Mouse (Mus musculus) kidney, embryonic 15.5 days (tissue): ENCODE measurements around the gene Alox5ap. TPM values are rescaled to one million over a fixed set of nuclear protein-coding genes. Genes with fewer than 3 reads are reported as not detected.

Experiments used
- ATAC-seq: fragments of 200-750 bp; cut with Nextera tagmentation; replicated peaks from 2 replicates; pipeline ENCODE4 v1.8.0; 2017; ENCODE audit warnings: moderate TSS enrichment; ENCODE audit not compliant: low FRiP score
- H3K27ac ChIP-seq: fragments of 300-500 bp; sonication (generic); 2 replicates; pipeline ENCODE4 v1.5.1; 2015; ENCODE audit warnings: mild to moderate bottlenecking, inconsistent platforms
- H3K27me3 ChIP-seq: fragments of 300-500 bp; sonication (generic); 2 replicates; pipeline ENCODE4 v1.6.1; 2015; ENCODE audit warnings: inconsistent platforms
- H3K36me3 ChIP-seq: fragments of 300-500 bp; sonication (generic); 2 replicates; pipeline ENCODE4 v1.6.1; 2015; ENCODE audit warnings: inconsistent platforms
- H3K4me1 ChIP-seq: fragments of 300-500 bp; sonication (generic); 2 replicates; pipeline ENCODE4 v1.6.1; 2015; ENCODE audit warnings: inconsistent platforms
- H3K4me2 ChIP-seq: fragments of 300-500 bp; sonication (generic); 2 replicates; pipeline ENCODE4 v1.6.1; 2015; ENCODE audit warnings: moderate library complexity, mild to moderate bottlenecking, inconsistent platforms
- H3K4me3 ChIP-seq: fragments of 300-500 bp; sonication (generic); replicated peaks from 2 replicates; pipeline ENCODE4 v1.5.1; 2015; ENCODE audit warnings: mild to moderate bottlenecking, inconsistent platforms
- H3K9ac ChIP-seq: fragments of 300-500 bp; sonication (generic); 2 replicates; pipeline ENCODE4 v1.6.1; 2015; ENCODE audit warnings: mild to moderate bottlenecking, inconsistent platforms
- H3K9me3 ChIP-seq: fragments of 300-500 bp; sonication (generic); replicated peaks from 2 replicates; pipeline ENCODE4 v1.6.1; 2016; ENCODE audit warnings: inconsistent platforms
- WGBS: fragments of 180-500 bp; shearing (Covaris S2); methylation state at CpG from one replicate; pipeline ENCODE4 v1.1.7; 2015; ENCODE audit warnings: mixed read lengths; 5-methylcytosine and 5-hydroxymethylcytosine counted together
- polyA plus RNA-seq: library from polyadenylated mRNA; unstranded; fragments of >200 nt; fragmentation: Nextera tagmentation; extraction: Ambion mirVana; gene quantifications from 2 replicates; pipeline ENCODE4 v1.2.1, GENCODE M21; 2015

The Alox5ap gene
- polyA plus RNA-seq, 1 experiment from 2014 or later = 13.3 TPM

GRCm38 (mm10) chr5:149287148-149288038 is 22.8 kb downstream of the Alox5ap start:
- peak overlapping the region; percentile 64 for H3K4me2 ChIP-seq
- WGBS = 22% methylated on average over 41 of the region's 41 CpGs
- ATAC-seq = 0 out of 2 replicates have a peak, but pooled peaks have one; percentile 53

GRCm38 (mm10) chr5:149291266-149291665 is 26.7 kb downstream of the Alox5ap start:
- peaks cover 8% of the 10 kb centered on the region for H3K4me1 ChIP-seq
- H3K27ac ChIP-seq = no peak overlapping the region
- H3K9me3 ChIP-seq = no peaks in the 10 kb centered on the region
- 0 out of 2 replicates have a peak, but pooled peaks cover 3% of the 10 kb centered on the region for H3K27me3 ChIP-seq
- no peaks in the 10 kb centered on the region for H3K36me3 ChIP-seq
- H3K9ac ChIP-seq = no peak overlapping the region
- no peak for ATAC-seq
- no peak overlapping the region for H3K4me3 ChIP-seq
- H3K4me2 ChIP-seq = no peak overlapping the region
- WGBS = 88% methylated on average over 5 of the region's 5 CpGs

More at GRCm38 (mm10) chr5:149287148-149288038, 22.8 kb downstream of the Alox5ap start:
- Histone ChIP-seq H3K4me1 (peaks cover 15% of the 10 kb centered on the region), H3K4me3 (peak overlapping the region; percentile 41), H3K9ac (peak overlapping the region; percentile 47), H3K36me3 (no peaks in the 10 kb centered on the region), H3K27me3 (0 out of 2 replicates have a peak, but pooled peaks cover 3% of the 10 kb centered on the region), H3K9me3 (peaks cover 4% of the 10 kb centered on the region; the same call in 1 of the 2 replicates), H3K27ac (no peak overlapping the region)

GRCm38 (mm10) chr5:149293071-149293470 is 28.5 kb downstream of the Alox5ap start:
- no peak for ATAC-seq
- WGBS = 74% methylated on average over 4 of the region's 4 CpGs

GRCm38 (mm10) chr5:149296808-149297207 is 32.2 kb downstream of the Alox5ap start:
- Histone ChIP-seq H3K4me2 (no peak overlapping the region), H3K9me3 (peaks cover 3% of the 10 kb centered on the region; the same call in 1 of the 2 replicates), H3K9ac (no peak overlapping the region), H3K27me3 (no peaks in the 10 kb centered on the region), H3K27ac (no peak overlapping the region), H3K36me3 (no peaks in the 10 kb centered on the region), H3K4me1 (no peaks in the 10 kb centered on the region), H3K4me3 (no peak overlapping the region)
- WGBS = 92% methylated on average over 6 of the region's 6 CpGs
- no peak for ATAC-seq

More at GRCm38 (mm10) chr5:149293071-149293470, 28.5 kb downstream of the Alox5ap start:
- Histone ChIP-seq H3K4me3 (no peak overlapping the region), H3K36me3 (no peaks in the 10 kb centered on the region), H3K9ac (no peak overlapping the region), H3K9me3 (peaks cover 3% of the 10 kb centered on the region; the same call in 1 of the 2 replicates), H3K4me2 (no peak overlapping the region), H3K27ac (no peak overlapping the region), H3K4me1 (no peaks in the 10 kb centered on the region), H3K27me3 (0 out of 2 replicates have a peak, but pooled peaks cover 2% of the 10 kb centered on the region)

- WGBS = 68% methylated on average over 2 of the region's 2 CpGs
- no peak for ATAC-seq
- H3K9ac ChIP-seq = no peak overlapping the region
- H3K27ac ChIP-seq = no peak overlapping the region
- no peak overlapping the region for H3K4me2 ChIP-seq
- H3K4me3 ChIP-seq = no peak overlapping the region
- no peaks in the 10 kb centered on the region for H3K27me3 ChIP-seq
- H3K36me3 ChIP-seq = no peaks in the 10 kb centered on the region
- no peaks in the 10 kb centered on the region for H3K4me1 ChIP-seq
- H3K9me3 ChIP-seq = peaks cover 3% of the 10 kb centered on the region; the same call in 1 of the 2 replicates
These were observed 32.9 kb downstream of the Alox5ap start for GRCm38 (mm10) chr5:149297464-149297863.

GRCm38 (mm10) chr5:149298234-149298633 is 33.7 kb downstream of the Alox5ap start:
- 66% methylated on average over 4 of the region's 4 CpGs for whole genome bisulfite sequencing
- no peak overlapping the region for H3K4me3 ChIP-seq
- peaks cover 3% of the 10 kb centered on the region; the same call in 1 of the 2 replicates for H3K9me3 ChIP-seq
- ATAC-seq = no peak
- H3K9ac ChIP-seq = no peak overlapping the region
- no peaks in the 10 kb centered on the region for H3K27me3 ChIP-seq
- no peak overlapping the region for H3K4me2 ChIP-seq
- H3K36me3 ChIP-seq = no peaks in the 10 kb centered on the region
- no peak overlapping the region for H3K27ac ChIP-seq
- H3K4me1 ChIP-seq = no peaks in the 10 kb centered on the region

- peak overlapping the region; percentile 27; the same call in 1 of the 2 replicates for H3K27ac ChIP-seq
- peaks cover 20% of the 10 kb centered on the region for H3K4me1 ChIP-seq
- no peaks in the 10 kb centered on the region for H3K27me3 ChIP-seq
- peaks cover 3% of the 10 kb centered on the region for H3K9me3 ChIP-seq
- H3K4me2 ChIP-seq = peak overlapping the region; percentile 50
- 45% methylated on average over 23 of the region's 23 CpGs for WGBS
- H3K4me3 ChIP-seq = peak overlapping the region; percentile 17
- no peaks in the 10 kb centered on the region for H3K36me3 ChIP-seq
- ATAC-seq = no peak
- 0 out of 2 replicates have a peak overlapping the region, but pooled peaks have one; percentile 15 for H3K9ac ChIP-seq
These were observed 48.5 kb downstream of the Alox5ap start for GRCm38 (mm10) chr5:149312884-149313652.

- Histone ChIP-seq H3K9ac (no peak overlapping the region), H3K4me1 (peaks cover 24% of the 10 kb centered on the region), H3K9me3 (peaks cover 3% of the 10 kb centered on the region), H3K4me3 (no peak overlapping the region), H3K36me3 (no peaks in the 10 kb centered on the region), H3K4me2 (no peak overlapping the region), H3K27ac (peak overlapping the region; percentile 18; the same call in 1 of the 2 replicates), H3K27me3 (no peaks in the 10 kb centered on the region)
- ATAC-seq = 0 out of 2 replicates have a peak, but pooled peaks have one; percentile 18
- WGBS = 56% methylated on average over 12 of the region's 12 CpGs
These were observed 50.0 kb downstream of the Alox5ap start for GRCm38 (mm10) chr5:149314514-149315081.

- Histone ChIP-seq H3K27me3 (no peaks in the 10 kb centered on the region), H3K4me2 (no peak overlapping the region), H3K27ac (no peak overlapping the region), H3K36me3 (no peaks in the 10 kb centered on the region), H3K9ac (no peak overlapping the region), H3K9me3 (peaks cover 3% of the 10 kb centered on the region), H3K4me1 (peaks cover 45% of the 10 kb centered on the region), H3K4me3 (no peak overlapping the region)
- no peak for ATAC-seq
- WGBS = 30% methylated on average over 4 of the region's 4 CpGs
These were observed 52.4 kb downstream of the Alox5ap start for GRCm38 (mm10) chr5:149316926-149317325.

GRCm38 (mm10) chr5:149319874-149320323 is 55.3 kb downstream of the Alox5ap start:
- Histone ChIP-seq H3K27ac (peak overlapping the region; percentile 90), H3K36me3 (no peaks in the 10 kb centered on the region), H3K9ac (peak overlapping the region; percentile 15; the same call in 1 of the 2 replicates), H3K27me3 (no peaks in the 10 kb centered on the region), H3K9me3 (peaks cover 3% of the 10 kb centered on the region), H3K4me3 (no peak overlapping the region), H3K4me2 (peak overlapping the region; percentile 50), H3K4me1 (peaks cover 42% of the 10 kb centered on the region)
- no peak for ATAC-seq
- WGBS = 19% methylated on average over 9 of the region's 9 CpGs
